Mouse (Mus musculus) myocyte (in vitro differentiated cells): ENCODE results near the gene Hc. TPM values are rescaled to one million over a fixed set of nuclear protein-coding genes. Genes with fewer than 3 reads are reported as not detected.

Experiments used
- H3K27me3 ChIP-seq: one replicate; pipeline ENCODE4 v1.6.1; 2011; ENCODE audit not compliant: control insufficient read depth, insufficient read depth, insufficient read length
- H3K36me3 ChIP-seq: one replicate; pipeline ENCODE4 v1.6.1; 2011; ENCODE audit not compliant: control insufficient read depth, insufficient read depth
- H3K4me2 ChIP-seq: one replicate; pipeline ENCODE4 v1.6.1; 2011; ENCODE audit warnings: low read depth, control low read depth
- H3K4me3 ChIP-seq: one replicate; pipeline ENCODE4 v1.5.1; 2011; ENCODE audit warnings: mild to moderate bottlenecking, control low read depth, moderate library complexity
- H3K79me2 ChIP-seq: one replicate; pipeline ENCODE4 v1.6.1; 2011; ENCODE audit not compliant: control insufficient read depth, insufficient read depth
- H3ac ChIP-seq: one replicate; pipeline ENCODE4 v1.6.1; 2011; ENCODE audit not compliant: control insufficient read depth, insufficient read length
- CEBPB ChIP-seq: IDR thresholded peaks from 2 replicates; pipeline ENCODE4 v1.6.1; 2011; ENCODE audit warnings: mild to moderate bottlenecking, moderate library complexity; ENCODE audit not compliant: poor library complexity, insufficient read depth, severe bottlenecking
- E2F4 ChIP-seq: IDR thresholded peaks from one replicate; pipeline ENCODE4 v1.6.1; 2011; ENCODE audit warnings: mild to moderate bottlenecking, control low read depth, moderate library complexity; ENCODE audit not compliant: insufficient read depth
- MAX ChIP-seq: IDR thresholded peaks from one replicate; pipeline ENCODE4 v1.6.1; 2011; ENCODE audit warnings: low read depth, mild to moderate bottlenecking, control low read depth
- MYOD1 ChIP-seq, 3 experiments: IDR thresholded peaks; one replicate each; pipeline ENCODE4 v1.6.1; 2011; ENCODE audit warnings: control low read depth in 2 of 3, low read depth in 2 of 3, mild to moderate bottlenecking in 2 of 3, moderate library complexity in 1 of 3; ENCODE audit not compliant: insufficient read length in 2 of 3, control insufficient read depth in 1 of 3
- MYOG ChIP-seq, 3 experiments: IDR thresholded peaks; one replicate each; pipeline ENCODE4 v1.6.1; 2011; ENCODE audit warnings: control low read depth in 2 of 3, low read depth in 2 of 3, mild to moderate bottlenecking in 2 of 3; ENCODE audit not compliant: insufficient read length in 2 of 3, control insufficient read depth in 1 of 3, insufficient read depth in 1 of 3
- POLR2A ChIP-seq: IDR thresholded peaks from one replicate; pipeline ENCODE4 v1.6.1; 2011; ENCODE audit warnings: low read depth, mild to moderate bottlenecking, control low read depth, moderate library complexity; ENCODE audit not compliant: insufficient read length
- POLR2AphosphoS2 ChIP-seq: IDR thresholded peaks from one replicate; pipeline ENCODE4 v1.6.1; 2011; ENCODE audit warnings: low read depth, control low read depth; ENCODE audit not compliant: insufficient read length
- REST ChIP-seq: IDR thresholded peaks from one replicate; pipeline ENCODE4 v1.6.1; 2011; ENCODE audit warnings: mild to moderate bottlenecking, control low read depth, moderate library complexity; ENCODE audit not compliant: insufficient read depth, insufficient read length
- SRF ChIP-seq: IDR thresholded peaks from one replicate; pipeline ENCODE4 v1.6.1; 2011; ENCODE audit warnings: low read depth; ENCODE audit not compliant: control insufficient read depth, insufficient read length
- TCF12 ChIP-seq: IDR thresholded peaks from one replicate; pipeline ENCODE4 v1.6.1; 2011; ENCODE audit warnings: mild to moderate bottlenecking, control low read depth; ENCODE audit not compliant: poor library complexity, insufficient read depth, severe bottlenecking
- TCF3 ChIP-seq: IDR thresholded peaks from one replicate; pipeline ENCODE4 v1.6.1; 2011; ENCODE audit warnings: low read depth, control low read depth; ENCODE audit not compliant: insufficient read length
- USF1 ChIP-seq: IDR thresholded peaks from one replicate; pipeline ENCODE4 v1.6.1; 2011; ENCODE audit warnings: low read depth, mild to moderate bottlenecking, control low read depth, moderate library complexity
- polyA plus RNA-seq: library from polyadenylated mRNA; unstranded; fragments of >200 nt; fragmentation: generic; extraction: Trizol; gene quantifications from one replicate; pipeline ENCODE4 v1.2.1, GENCODE M21; 2012; ENCODE audit warnings: missing spikeins

Gene Hc
- polyA plus RNA-seq, 1 experiment, result not detected

GRCm38 (mm10) chr2:34998956-34999355 is 62.3 kb downstream of the Hc start:
- H3K4me3 ChIP-seq, result no peak overlapping the region
- H3K79me2 ChIP-seq, result no peaks in the 10 kb centered on the region
- no peak overlapping the region for H3K4me2 ChIP-seq
- H3ac ChIP-seq, result no peak overlapping the region
- H3K36me3 ChIP-seq, result no peaks in the 10 kb centered on the region
- H3K27me3 ChIP-seq, result peaks cover 25% of the 10 kb centered on the region
- TF ChIP-seq USF1 (no peak), POLR2A (no peak), MYOD1 (IDR thresholded peaks at IDR 0.05; ENCODE audit: control insufficient read depth in 1 of 3, insufficient read length in 2 of 3, low read depth in 2 of 3) (no peak), SRF (no peak), E2F4 (no peak), CEBPB (no peak), REST (no peak), MAX (no peak), POLR2AphosphoS2 (no peak), TCF3 (no peak), TCF12 (no peak), MYOG (IDR thresholded peaks at IDR 0.05; ENCODE audit: control insufficient read depth in 1 of 3, insufficient read depth in 1 of 3, insufficient read length in 2 of 3, low read depth in 2 of 3) (no peak)

DNA sequence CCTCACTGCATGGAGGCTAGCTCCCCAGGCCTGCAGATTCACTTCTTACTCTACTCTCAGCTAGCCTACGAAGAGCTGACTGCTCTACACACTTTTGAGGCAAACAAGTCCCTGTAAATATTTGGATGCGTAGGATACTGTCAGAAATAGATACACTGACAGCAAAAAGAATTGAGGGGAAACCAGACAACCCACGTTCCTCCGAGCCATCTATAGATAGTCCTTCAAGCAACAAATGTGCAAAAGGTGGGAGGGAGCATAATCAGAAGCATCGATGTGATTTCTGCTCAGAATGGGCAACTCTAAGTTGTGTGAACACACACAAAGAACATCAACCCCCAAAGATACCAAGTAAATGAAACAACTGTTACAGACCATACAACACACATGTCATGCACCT is 64.7 kb downstream of the Hc start:
- Histone ChIP-seq H3K4me3 (no peak overlapping the region), H3ac (no peak overlapping the region), H3K79me2 (no peaks in the 10 kb centered on the region), H3K36me3 (no peaks in the 10 kb centered on the region), H3K4me2 (no peak overlapping the region), H3K27me3 (peaks cover 34% of the 10 kb centered on the region)
- no peak for TF ChIP-seq TCF12
- no peak for TF ChIP-seq CEBPB
- TF ChIP-seq POLR2A, result no peak
- no peak for TF ChIP-seq USF1
- TF ChIP-seq MYOD1 (IDR thresholded peaks at IDR 0.05; ENCODE audit: control insufficient read depth in 1 of 3, insufficient read length in 2 of 3, low read depth in 2 of 3), result no peak
- TF ChIP-seq POLR2AphosphoS2, result no peak

GRCm38 (mm10) chr2:34993696-34994356 is 67.4 kb downstream of the Hc start:
- Histone ChIP-seq H3K4me2 (no peak overlapping the region), H3K4me3 (no peak overlapping the region), H3K36me3 (no peaks in the 10 kb centered on the region), H3K27me3 (peaks cover 41% of the 10 kb centered on the region), H3K79me2 (no peaks in the 10 kb centered on the region), H3ac (no peak overlapping the region)
- TF ChIP-seq TCF3, result no peak
- no peak for TF ChIP-seq CEBPB
- TF ChIP-seq TCF12, result no peak
- no peak for TF ChIP-seq MYOD1 (IDR thresholded peaks at IDR 0.05; ENCODE audit: control insufficient read depth in 1 of 3, insufficient read length in 2 of 3, low read depth in 2 of 3)

DNA sequence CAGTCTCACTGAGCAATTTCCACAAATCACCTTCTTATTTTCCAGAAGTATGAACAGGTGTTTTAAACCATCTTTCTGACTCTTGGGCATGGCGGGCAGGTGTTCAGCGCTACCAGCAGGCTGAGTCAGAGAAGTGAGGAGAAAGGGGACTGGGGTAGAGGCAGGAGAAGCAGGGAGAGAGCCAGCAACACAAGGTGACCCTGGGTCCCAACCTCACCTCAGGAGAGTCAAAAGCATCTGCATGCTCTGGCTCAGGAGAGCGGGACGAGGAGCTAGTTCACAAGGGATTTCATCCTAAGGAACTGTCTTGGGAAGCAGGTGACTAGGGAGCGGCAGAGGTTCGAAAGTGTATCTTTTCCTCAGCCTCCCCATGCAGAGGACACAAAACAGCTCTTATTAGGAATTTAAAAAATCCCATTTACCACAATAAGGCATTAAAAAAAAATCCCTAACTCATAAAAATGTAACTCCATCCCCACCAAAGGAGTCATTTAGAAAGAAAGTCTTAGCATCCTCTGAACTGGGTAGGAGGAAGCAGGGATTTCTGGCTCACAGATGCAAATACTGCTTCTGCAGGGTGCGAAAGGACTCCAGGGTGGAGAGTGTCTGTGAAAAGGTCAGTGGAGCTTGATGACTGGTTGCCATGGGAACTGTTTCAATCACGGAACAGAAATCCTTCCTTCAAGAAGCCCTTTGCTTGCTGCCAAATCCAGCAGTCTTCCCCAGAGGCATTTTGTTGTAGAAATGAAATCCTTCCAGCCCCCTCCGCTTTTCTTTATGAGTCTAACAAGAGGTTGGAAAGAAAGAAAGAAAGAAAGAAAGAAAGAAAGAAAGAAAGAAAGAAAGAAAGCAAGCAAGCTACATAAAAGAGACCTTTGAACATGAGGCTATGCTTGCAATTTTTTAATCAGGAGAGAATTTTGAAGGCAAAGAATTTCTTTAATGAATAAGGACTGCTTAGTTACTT is 68.2 kb downstream of the Hc start:
- H3K27me3 ChIP-seq, result peaks cover 49% of the 10 kb centered on the region

GRCm38 (mm10) chr2:34991966-34992365 is 69.3 kb downstream of the Hc start:
- Histone ChIP-seq H3K4me3 (no peak overlapping the region), H3K36me3 (no peaks in the 10 kb centered on the region), H3K27me3 (peaks cover 51% of the 10 kb centered on the region), H3K4me2 (no peak overlapping the region), H3ac (no peak overlapping the region), H3K79me2 (no peaks in the 10 kb centered on the region)
- TF ChIP-seq USF1 (no peak), E2F4 (no peak), CEBPB (no peak), MAX (no peak), TCF12 (no peak), POLR2AphosphoS2 (no peak), MYOD1 (IDR thresholded peaks at IDR 0.05; ENCODE audit: control insufficient read depth in 1 of 3, insufficient read length in 2 of 3, low read depth in 2 of 3) (no peak), POLR2A (no peak), MYOG (IDR thresholded peaks at IDR 0.05; ENCODE audit: control insufficient read depth in 1 of 3, insufficient read depth in 1 of 3, insufficient read length in 2 of 3, low read depth in 2 of 3) (no peak), REST (no peak), SRF (no peak)

More for the DNA sequence above, 68.2 kb downstream of the Hc start:
- TF ChIP-seq POLR2A (no peak), CEBPB (no peak), SRF (no peak), E2F4 (no peak)
- H3K4me3 ChIP-seq, result no peak overlapping the region
- no peak overlapping the region for H3ac ChIP-seq
- no peak overlapping the region for H3K4me2 ChIP-seq
- no peaks in the 10 kb centered on the region for H3K36me3 ChIP-seq
- no peaks in the 10 kb centered on the region for H3K79me2 ChIP-seq
